In genomic region chr4:132074077-132074932, GRCm38 (mm10) we compare ENCODE assay signal across 8 mouse cellular contexts. TPM values are rescaled to one million over a fixed set of nuclear protein-coding genes. Genes with fewer than 3 reads are reported as not detected.
DNase-seq lines count a peak whose midpoint lies in the region; ATAC-seq and TF ChIP-seq lines count a peak whose summit lies in the region.

Gene Gm10300, plus strand, starts transcription at chr4:132074697.

- peaks cover 38% of the 10 kb centered on the region for H3K4me1 ChIP-seq in kidney, adult 2 months (ENCODE audit: control insufficient read depth, insufficient read depth, low read length)
- H3K4me1 ChIP-seq in lung, embryonic 15.5 days, result peaks cover 25% of the 10 kb centered on the region
- peaks cover 21% of the 10 kb centered on the region for H3K4me1 ChIP-seq in olfactory bulb, adult 2 months (ENCODE audit: control insufficient read depth, insufficient read depth, low read length)

- peak within 1 kb of the TSS; percentile 93 for H3K4me2 ChIP-seq in lung, embryonic 15.5 days

- H3K27me3 ChIP-seq in kidney, adult 2 months (replicated peaks; ENCODE audit: control insufficient read depth, insufficient read depth, low read length), result no peaks in the 10 kb centered on the region
- H3K27me3 ChIP-seq in lung, embryonic 15.5 days, result no peaks in the 10 kb centered on the region

- H3K9ac ChIP-seq in lung, embryonic 15.5 days, result peak within 1 kb of the TSS; percentile 63

- peak; percentile 37 for ATAC-seq in lung, embryonic 15.5 days (ENCODE audit: borderline replicate concordance, extremely low read depth, low FRiP score, low TSS enrichment)
- ATAC-seq in megakaryocyte-erythroid progenitor cell, adult 5-6 weeks (replicated peaks; ENCODE audit: low FRiP score, low TSS enrichment, poor library complexity, severe bottlenecking), result no peak

- 2% methylated on average over 42 of the region's 42 CpGs for WGBS in kidney, adult 2 months
- 1% methylated on average over 41 of the region's 42 CpGs for WGBS in lung, embryonic 15.5 days
- WGBS in olfactory bulb, adult 2 months, result 3% methylated on average over 42 of the region's 42 CpGs

- peak within 1 kb of the TSS; percentile 97 for H3K27ac ChIP-seq in kidney, adult 2 months (ENCODE audit: insufficient read depth, low read depth, low read length)
- peak within 1 kb of the TSS; percentile 71 for H3K27ac ChIP-seq in lung, embryonic 15.5 days
- no peak within 1 kb of the TSS for H3K27ac ChIP-seq in olfactory bulb, adult 2 months (ENCODE audit: insufficient read depth, low read depth, low read length)

- no peak for TF ChIP-seq POLR2A in kidney, adult 2 months (IDR thresholded peaks at IDR 0.05; ENCODE audit: low read depth, low read length)
- no peak for TF ChIP-seq POLR2A in olfactory bulb, adult 2 months (IDR thresholded peaks at IDR 0.05; ENCODE audit: insufficient read depth, low read depth, low read length)

- no peak for TF ChIP-seq CTCF in kidney, adult 2 months (conservative IDR thresholded peaks at IDR 0.05; ENCODE audit: insufficient read depth, insufficient read length, low read depth, low read length)
- TF ChIP-seq CTCF in olfactory bulb, adult 2 months (IDR thresholded peaks at IDR 0.05; ENCODE audit: insufficient read depth, low read depth, low read length), result no peak

- H3K9me3 ChIP-seq in lung, embryonic 15.5 days, result no peaks in the 10 kb centered on the region

- peak within 1 kb of the TSS; percentile 91 for H3K4me3 ChIP-seq in kidney, adult 2 months (ENCODE audit: insufficient read depth, low read depth, low read length)
- peak within 1 kb of the TSS; percentile 71 for H3K4me3 ChIP-seq in lung, embryonic 15.5 days
- peak within 1 kb of the TSS; percentile 53 for H3K4me3 ChIP-seq in olfactory bulb, adult 2 months (ENCODE audit: insufficient read depth, low read depth, low read length)

- DNase-seq in urinary bladder, adult 2 months (ENCODE audit: low spot score), result peak; percentile 47
- no peak for DNase-seq in urinary bladder, postnatal 10 days (ENCODE audit: low spot score)
- DNase-seq in embryo, embryonic 9.5 days (ENCODE audit: extremely low spot score), result peak; percentile 62
- peak; percentile 62 to 71 for DNase-seq in heart, adult 9 months (ENCODE audit: low spot score in 2 of 2)
- peak; percentile 68 for DNase-seq in kidney, adult 2 months

- H3K36me3 ChIP-seq in kidney, adult 2 months (ENCODE audit: control insufficient read depth, insufficient read depth, low read length), result no peaks in the 10 kb centered on the region; the same call in 1 of the 2 replicates
- H3K36me3 ChIP-seq in lung, embryonic 15.5 days, result no peaks in the 10 kb centered on the region

RNA-seq across cellular contexts. Expression of gene Gm10300, which starts in this region (rescaled TPM):
- 0.32 and 0.39 TPM in 2 replicates for polyA plus RNA-seq in urinary bladder, adult 2 months (2012; rRNA removed)
- polyA plus RNA-seq in kidney, adult 2 months (2012; rRNA removed), result 0.09 and 0.27 TPM in 2 replicates
- 0.06 and 0.09 TPM in 2 replicates for polyA plus RNA-seq in lung, embryonic 15.5 days (2015; fragmentation: Nextera tagmentation; extraction: Ambion mirVana)
- not detected in 2 replicates for polyA plus RNA-seq in olfactory bulb, adult 2 months (2012; ENCODE audit: insufficient read depth, insufficient read length, low replicate concordance, missing spikeins)
- total RNA-seq in megakaryocyte-erythroid progenitor cell, adult 5-6 weeks (2014; fragmentation: Nextera tagmentation), result 1.8 TPM in 1 of 2 replicates, not detected in the other
- total RNA-seq in megakaryocyte-erythroid progenitor cell, adult 5-6 weeks (2017), result 0.99 and 3.7 TPM in 2 replicates

Comparison
In these comparisons a context has a peak if more than half of its experiments do, and no peak if none do; other contexts are left out.
1. Peak in DNase-seq in urinary bladder, adult 2 months; RNA of the gene not detected or under 1 TPM.
2. Peak in DNase-seq, H3K4me3 ChIP-seq and H3K27ac ChIP-seq in kidney, adult 2 months; RNA of the gene not detected or under 1 TPM.
3. Peak in ATAC-seq, H3K4me3 ChIP-seq, H3K27ac ChIP-seq, H3K9ac ChIP-seq and H3K4me2 ChIP-seq in lung, embryonic 15.5 days; RNA of the gene not detected or under 1 TPM.